Mouse (Mus musculus) liver, embryonic 14.5 days (tissue): ENCODE measurements around the gene Pan3.

ENCODE experiments used
- CTCF ChIP-seq: IDR thresholded peaks from 2 replicates; pipeline ENCODE4 v1.5.1; 2016; ENCODE audit warnings: antibody characterized with exemption, low read depth, control low read depth
- EP300 ChIP-seq: IDR thresholded peaks from 2 replicates; pipeline ENCODE4 v1.6.1; 2016; ENCODE audit warnings: antibody characterized with exemption, low read depth

DNA sequence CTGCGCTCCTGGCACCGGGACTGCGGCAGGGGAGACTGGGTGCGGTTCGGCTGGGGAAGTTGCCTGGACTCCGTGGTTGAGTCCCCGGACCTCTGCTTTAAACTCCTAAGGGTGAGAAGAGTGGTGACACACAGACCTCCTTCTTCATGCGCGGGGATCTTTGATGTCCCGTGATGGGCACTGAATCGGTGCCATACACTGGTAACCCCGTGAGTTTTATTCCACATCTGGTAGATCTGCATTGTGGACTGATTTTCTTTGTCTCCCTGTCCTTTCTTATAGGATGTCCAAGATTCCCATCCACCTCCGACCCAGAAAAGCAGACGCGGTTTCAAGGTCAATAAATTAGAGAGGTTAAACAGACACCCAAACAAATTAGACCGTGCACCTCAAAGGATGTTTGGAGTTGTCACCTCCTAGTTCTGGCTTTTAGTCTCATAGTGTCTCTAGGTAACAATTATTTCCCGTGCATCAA lies 29.4 kb upstream of the Pan3 start:
- TF ChIP-seq CTCF (no peak), EP300 (no peak)
